Mouse (Mus musculus) brain, embryonic 14.5 days (tissue): ENCODE results near the gene Atp2b2.

Experiments used
- CTCF ChIP-seq: fragments of 200-500 bp; IDR thresholded peaks from 2 replicates; pipeline ENCODE4 v1.5.1; 2012; ENCODE audit warnings: inconsistent platforms, mild to moderate bottlenecking, moderate library complexity, borderline replicate concordance; ENCODE audit not compliant: insufficient read depth, insufficient read length; ENCODE audit errors: extremely low read depth
- POLR2A ChIP-seq: fragments of 200-500 bp; IDR thresholded peaks from 2 replicates; pipeline ENCODE4 v1.6.1; 2012; ENCODE audit warnings: mild to moderate bottlenecking, inconsistent platforms, borderline replicate concordance; ENCODE audit not compliant: poor library complexity, insufficient read depth, insufficient read length, severe bottlenecking; ENCODE audit errors: extremely low read depth

DNA sequence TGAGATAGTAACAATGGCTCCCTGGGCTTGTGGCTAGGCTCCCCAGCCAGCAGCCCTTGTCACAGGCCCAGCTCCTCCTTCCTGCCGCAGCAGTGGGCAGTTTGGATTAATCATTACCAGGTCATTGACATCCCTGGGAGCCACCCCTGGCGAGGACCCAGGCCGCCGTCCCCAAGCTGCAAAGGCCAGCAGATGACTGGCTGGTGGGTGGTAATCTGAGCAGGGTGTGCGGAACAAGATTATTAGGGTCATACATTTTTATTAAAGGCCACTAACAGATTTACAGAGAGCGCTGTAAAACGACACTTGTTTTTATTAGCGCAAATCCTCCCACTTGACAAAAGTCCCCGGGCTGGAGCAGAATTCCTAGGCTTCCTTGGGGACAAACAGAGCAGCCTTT is 29.6 kb downstream of the Atp2b2 start:
- TF ChIP-seq POLR2A (no peak), CTCF (no peak)
